Mouse (Mus musculus) neural tube, embryonic 14.5 days (tissue): ENCODE results near the gene Rbm15b. TPM values are rescaled to one million over a fixed set of nuclear protein-coding genes. Genes with fewer than 3 reads are reported as not detected.
A peak's percentile ranks its signal among the peaks of the same experiment; 100 is the strongest.

ENCODE experiments used
- ATAC-seq: fragments of 200-750 bp; cut with Nextera tagmentation; 2 replicates; pipeline ENCODE4 v1.8.0; 2017; ENCODE audit warnings: low read depth, mild to moderate bottlenecking, moderate TSS enrichment, moderate library complexity
- H3K27ac ChIP-seq: fragments of 300-500 bp; sonication (generic); 2 replicates; pipeline ENCODE4 v1.5.1; 2014; ENCODE audit warnings: low read depth, mild to moderate bottlenecking, control low read depth, low read length, moderate library complexity, mixed read lengths
- H3K27me3 ChIP-seq: fragments of 300-500 bp; sonication (generic); 2 replicates; pipeline ENCODE4 v1.6.1; 2014; ENCODE audit warnings: low read length; ENCODE audit not compliant: control insufficient read depth, insufficient read depth
- H3K36me3 ChIP-seq: fragments of 300-500 bp; sonication (generic); 2 replicates; pipeline ENCODE4 v1.6.1; 2014; ENCODE audit warnings: low read length, mixed read lengths; ENCODE audit not compliant: control insufficient read depth, insufficient read depth
- H3K4me1 ChIP-seq: fragments of 300-500 bp; sonication (generic); 2 replicates; pipeline ENCODE4 v1.6.1; 2014; ENCODE audit warnings: low read length; ENCODE audit not compliant: control insufficient read depth, insufficient read depth
- H3K4me2 ChIP-seq: fragments of 300-500 bp; sonication (generic); 2 replicates; pipeline ENCODE4 v1.6.1; 2014; ENCODE audit warnings: mild to moderate bottlenecking, low read depth, low read length, control low read depth
- H3K4me3 ChIP-seq: fragments of 300-500 bp; sonication (generic); 2 replicates; pipeline ENCODE4 v1.5.1; 2014; ENCODE audit warnings: low read depth, low read length, control low read depth, mixed read lengths
- H3K9ac ChIP-seq: fragments of 300-500 bp; sonication (generic); replicated peaks from 2 replicates; pipeline ENCODE4 v1.6.1; 2014; ENCODE audit warnings: low read depth, mild to moderate bottlenecking, control low read depth, low read length, mixed read lengths
- H3K9me3 ChIP-seq: fragments of 300-500 bp; sonication (generic); 2 replicates; pipeline ENCODE4 v1.6.1; 2016; ENCODE audit warnings: low read length; ENCODE audit not compliant: control insufficient read depth
- WGBS: fragments of 180-500 bp; shearing (Covaris S2); extraction: QIAGEN DNeasy Blood & Tissue Kit; methylation state at CpG from one replicate; pipeline ENCODE4 v1.1.7; 2014; 5-methylcytosine and 5-hydroxymethylcytosine counted together
- polyA plus RNA-seq: library from polyadenylated mRNA; unstranded; fragments of >200 nt; fragmentation: Nextera tagmentation; extraction: Ambion mirVana; gene quantifications from 2 replicates; pipeline ENCODE4 v1.2.1, GENCODE M21; 2014

Rbm15b gene
- polyA plus RNA-seq, 1 experiment from 2014 or later: 20.0 TPM

GRCm38 (mm10) chr9:106889321-106889720 is 2.1 kb upstream of the Rbm15b start:
- H3K4me3 ChIP-seq: no peak overlapping the region
- H3K4me2 ChIP-seq: no peak overlapping the region
- H3K27ac ChIP-seq: no peak overlapping the region
- H3K36me3 ChIP-seq: peaks cover 30% of the 10 kb centered on the region
- peaks cover 35% of the 10 kb centered on the region for H3K4me1 ChIP-seq
- 83% methylated on average over 9 of the region's 9 CpGs for WGBS
- no peaks in the 10 kb centered on the region for H3K27me3 ChIP-seq
- H3K9ac ChIP-seq: no peak overlapping the region
- no peak for ATAC-seq
- no peaks in the 10 kb centered on the region for H3K9me3 ChIP-seq

GRCm38 (mm10) chr9:106888346-106888745 is 1.1 kb upstream of the Rbm15b start:
- H3K27ac ChIP-seq: no peak overlapping the region
- H3K4me2 ChIP-seq: no peak overlapping the region
- no peaks in the 10 kb centered on the region for H3K9me3 ChIP-seq
- peaks cover 43% of the 10 kb centered on the region for H3K4me1 ChIP-seq
- WGBS: 96% methylated on average over 3 of the region's 3 CpGs
- H3K9ac ChIP-seq: no peak overlapping the region
- peaks cover 37% of the 10 kb centered on the region for H3K36me3 ChIP-seq
- no peak for ATAC-seq
- no peaks in the 10 kb centered on the region for H3K27me3 ChIP-seq
- H3K4me3 ChIP-seq: no peak overlapping the region

DNA sequence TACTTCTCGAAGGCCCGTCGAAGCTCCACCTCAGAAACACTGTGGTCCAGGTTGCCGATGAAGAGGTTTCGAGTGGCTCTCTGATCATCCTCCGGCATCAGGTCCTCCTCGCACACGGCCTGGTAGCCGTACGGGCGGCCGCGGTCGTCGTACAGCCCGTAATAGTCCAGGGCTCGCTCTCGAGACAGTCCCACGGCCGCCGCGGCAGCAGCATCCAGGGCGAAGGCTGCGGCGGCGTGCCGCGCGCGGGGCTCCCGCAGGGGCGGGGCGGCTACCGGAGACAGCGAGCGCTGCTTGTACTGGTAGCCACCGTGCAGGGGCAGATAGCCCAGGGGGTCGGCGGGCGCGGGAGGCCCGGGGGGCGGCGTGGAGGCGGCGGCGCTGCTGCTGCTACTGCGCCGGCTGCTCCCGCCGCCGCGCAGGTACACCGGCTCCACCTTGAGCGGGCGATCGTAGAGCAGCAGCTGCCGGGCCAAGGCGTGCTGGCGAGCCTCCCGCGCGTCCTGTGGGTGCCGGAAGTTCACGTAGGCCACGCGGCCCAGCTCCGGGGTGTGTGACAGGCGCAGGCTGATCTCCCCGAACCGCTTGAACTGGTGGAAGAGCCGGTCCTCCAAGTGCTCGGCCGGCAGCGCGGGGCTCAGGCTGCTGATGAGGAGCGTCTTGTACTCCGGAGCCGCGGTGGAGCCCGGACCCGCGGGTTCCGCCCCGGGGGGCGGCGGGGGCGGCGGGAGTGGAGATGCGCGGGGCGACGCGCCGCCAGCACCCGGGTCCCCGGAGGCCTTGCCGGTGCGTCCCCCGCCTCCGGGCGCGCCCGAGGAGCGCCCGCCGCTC is 1.1 kb downstream of the Rbm15b start:
- H3K27me3 ChIP-seq: no peaks in the 10 kb centered on the region
- WGBS: under 1% methylated on average over 80 of the region's 107 CpGs
- peaks cover 53% of the 10 kb centered on the region for H3K36me3 ChIP-seq
- no peaks in the 10 kb centered on the region for H3K9me3 ChIP-seq
- H3K4me3 ChIP-seq: peak overlapping the region; percentile 93
- H3K4me1 ChIP-seq: peaks cover 52% of the 10 kb centered on the region
- H3K4me2 ChIP-seq: peak overlapping the region; percentile 99
- H3K9ac ChIP-seq: peak overlapping the region; percentile 99
- peak overlapping the region; percentile 94 for H3K27ac ChIP-seq
- peak; percentile 7; the same call in 1 of the 2 replicates for ATAC-seq

- Histone ChIP-seq H3K27ac (no peak overlapping the region), H3K36me3 (peaks cover 53% of the 10 kb centered on the region), H3K4me2 (peak overlapping the region; percentile 99), H3K9ac (peak overlapping the region; percentile 99), H3K9me3 (no peaks in the 10 kb centered on the region), H3K4me1 (peaks cover 43% of the 10 kb centered on the region), H3K4me3 (peak overlapping the region; percentile 93), H3K27me3 (no peaks in the 10 kb centered on the region)
- no peak for ATAC-seq
- WGBS: 22% methylated on average over 44 of the region's 44 CpGs
Measured at GRCm38 (mm10) chr9:106884996-106885900, 2.0 kb downstream of the Rbm15b start.

- no peak for ATAC-seq
- peak overlapping the region; percentile 99 for H3K4me2 ChIP-seq
- H3K9ac ChIP-seq: peak overlapping the region; percentile 99
- H3K27me3 ChIP-seq: no peaks in the 10 kb centered on the region
- H3K36me3 ChIP-seq: peaks cover 50% of the 10 kb centered on the region
- peak overlapping the region; percentile 93 for H3K4me3 ChIP-seq
- H3K4me1 ChIP-seq: peaks cover 38% of the 10 kb centered on the region
- no peak overlapping the region for H3K27ac ChIP-seq
- H3K9me3 ChIP-seq: no peaks in the 10 kb centered on the region
- WGBS: 40% methylated on average over 16 of the region's 16 CpGs
Measured at GRCm38 (mm10) chr9:106884306-106884705, 2.9 kb downstream of the Rbm15b start.

- Histone ChIP-seq H3K27ac (no peak overlapping the region), H3K4me1 (peaks cover 38% of the 10 kb centered on the region), H3K27me3 (no peaks in the 10 kb centered on the region), H3K36me3 (peaks cover 44% of the 10 kb centered on the region), H3K9me3 (no peaks in the 10 kb centered on the region), H3K4me2 (peak overlapping the region; percentile 99), H3K9ac (peak overlapping the region; percentile 34; the same call in 1 of the 2 replicates), H3K4me3 (peak overlapping the region; percentile 4; the same call in 1 of the 2 replicates)
- no peak for ATAC-seq
- WGBS: 85% methylated on average over 3 of the region's 3 CpGs
Measured at GRCm38 (mm10) chr9:106883085-106883484, 4.1 kb downstream of the Rbm15b start.

DNA sequence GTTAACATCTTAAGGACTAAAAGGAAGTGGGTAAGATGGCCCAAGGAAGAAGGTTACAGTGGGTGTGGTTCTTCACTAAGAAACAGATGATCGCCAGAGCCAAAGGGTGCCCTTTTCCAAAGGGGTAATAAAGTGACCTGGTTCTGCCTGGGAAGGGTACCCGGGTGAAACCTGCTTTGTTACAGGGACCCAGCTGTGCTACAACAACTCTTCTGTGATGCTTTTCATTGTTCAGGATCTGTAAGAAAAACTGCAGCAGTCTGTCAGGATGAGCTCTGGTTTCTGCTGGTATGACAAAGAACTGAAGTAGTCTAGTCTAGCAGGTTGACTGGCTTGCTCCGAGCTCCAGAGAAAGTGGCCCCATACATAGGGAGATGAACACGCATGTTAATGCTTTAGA is 5.1 kb downstream of the Rbm15b start:
- no peak overlapping the region for H3K9ac ChIP-seq
- WGBS: 64% methylated on average over 4 of the region's 4 CpGs
- ATAC-seq: no peak
- peaks cover 34% of the 10 kb centered on the region for H3K4me1 ChIP-seq
- peaks cover 46% of the 10 kb centered on the region for H3K36me3 ChIP-seq
- no peak overlapping the region for H3K4me2 ChIP-seq
- H3K4me3 ChIP-seq: no peak overlapping the region
- H3K27me3 ChIP-seq: no peaks in the 10 kb centered on the region
- no peaks in the 10 kb centered on the region for H3K9me3 ChIP-seq
- H3K27ac ChIP-seq: no peak overlapping the region

GRCm38 (mm10) chr9:106881071-106881755 is 6.0 kb downstream of the Rbm15b start:
- H3K4me3 ChIP-seq: no peak overlapping the region
- H3K4me2 ChIP-seq: no peak overlapping the region
- H3K4me1 ChIP-seq: peaks cover 34% of the 10 kb centered on the region
- no peak for ATAC-seq
- 58% methylated on average over 4 of the region's 4 CpGs for WGBS
- H3K9me3 ChIP-seq: no peaks in the 10 kb centered on the region
- peaks cover 46% of the 10 kb centered on the region for H3K36me3 ChIP-seq
- no peak overlapping the region for H3K27ac ChIP-seq
- H3K9ac ChIP-seq: no peak overlapping the region
- H3K27me3 ChIP-seq: no peaks in the 10 kb centered on the region
